Mouse (Mus musculus) cerebellum, postnatal 10 days (tissue): Measurements from ENCODE around the gene Vpreb1.
A peak's percentile ranks its signal among the peaks of the same experiment; 100 is the strongest.
"Not testable (repeated sequence)": the region's sequence is repeated elsewhere in the genome, so short reads cannot be mapped to it uniquely, and the experiment has no call there.

Experiments
- DNase-seq, 2 experiments: peaks; one replicate each; pipeline ENCODE4 v3.0.0; 2021; ENCODE audit warnings: mixed read lengths in 2 of 2

Vpreb1 gene

GRCm38 (mm10) chr16:16870617-16871331 is at the start of gene Vpreb1, which contains the start of gene Top3b:
Gene Vpreb1 (minus strand): TSS chr16:16870843.
Gene Top3b (plus strand): TSS chr16:16870736.
- peak; percentile 89 to 92 for DNase-seq

- no peak for DNase-seq
These were observed 47.9 kb upstream of the Vpreb1 start for GRCm38 (mm10) chr16:16918441-16919117.

- DNase-seq: no peak
These were observed 42.8 kb upstream of the Vpreb1 start for GRCm38 (mm10) chr16:16913440-16913839.

GRCm38 (mm10) chr16:16911641-16912597 is 41.3 kb upstream of the Vpreb1 start:
- DNase-seq: peak; percentile 90 to 91

GRCm38 (mm10) chr16:16907799-16908198 is 37.2 kb upstream of the Vpreb1 start:
- DNase-seq: no peak

- DNase-seq: no peak
These were observed 32.5 kb upstream of the Vpreb1 start for GRCm38 (mm10) chr16:16903188-16903587.

- DNase-seq: no peak
These were observed 31.7 kb upstream of the Vpreb1 start for GRCm38 (mm10) chr16:16902329-16902728.

GRCm38 (mm10) chr16:16897056-16897584 is 26.5 kb upstream of the Vpreb1 start:
- DNase-seq: no peak

GRCm38 (mm10) chr16:16896382-16897055 is 25.9 kb upstream of the Vpreb1 start, which contains the start of gene Ppm1f:
Gene Ppm1f (plus strand): TSS chr16:16896469.
- DNase-seq: peak; percentile 96 to 97

GRCm38 (mm10) chr16:16896015-16896381 is 25.4 kb upstream of the Vpreb1 start:
- DNase-seq: peak in 1 of 2 experiments; percentile 15

GRCm38 (mm10) chr16:16892366-16892765 is 21.7 kb upstream of the Vpreb1 start:
- DNase-seq: no peak

GRCm38 (mm10) chr16:16888341-16888740 is 17.7 kb upstream of the Vpreb1 start:
- no peak for DNase-seq

GRCm38 (mm10) chr16:16879025-16879424 is 8.4 kb upstream of the Vpreb1 start:
- no peak for DNase-seq

- no peak for DNase-seq
These were observed 414 bp downstream of the Vpreb1 start for GRCm38 (mm10) chr16:16870241-16870616.

GRCm38 (mm10) chr16:16865696-16866561 is 4.7 kb downstream of the Vpreb1 start:
- no peak for DNase-seq

GRCm38 (mm10) chr16:16865217-16865616 is 5.4 kb downstream of the Vpreb1 start:
- no peak for DNase-seq

- DNase-seq: no peak
These were observed 6.7 kb downstream of the Vpreb1 start, which contains the start of gene Igll1 for GRCm38 (mm10) chr16:16863978-16864377. Gene Igll1 (minus strand): TSS chr16:16863985.

- no peak for DNase-seq
These were observed 8.4 kb downstream of the Vpreb1 start for GRCm38 (mm10) chr16:16862288-16862687.

- no peak for DNase-seq
These were observed 13.7 kb downstream of the Vpreb1 start for GRCm38 (mm10) chr16:16856731-16857476.

GRCm38 (mm10) chr16:16856054-16856453 is 14.6 kb downstream of the Vpreb1 start:
- not testable (repeated sequence) for DNase-seq
